Mouse (Mus musculus): ENCODE measurements around the gene Fasn. TPM values are rescaled to one million over a fixed set of nuclear protein-coding genes. Genes with fewer than 3 reads are reported as not detected.
"Not testable (repeated sequence)": the region's sequence is repeated elsewhere in the genome, so short reads cannot be mapped to it uniquely, and the experiment has no call there.

The Fasn gene
- polyA plus RNA-seq, 1 experiment from 2014 or later = 45.1 TPM

GRCm38 (mm10) chr11:120777123-120777522 is 47.2 kb downstream of the Fasn start:
- WGBS = 33% methylated on average over 6 of the region's 6 CpGs
- Histone ChIP-seq H3K4me2 (no peak overlapping the region), H3K9me3 (replicated peaks) (no peaks in the 10 kb centered on the region), H3K4me3 (no peak overlapping the region), H3K27ac (ENCODE audit: poor library complexity, severe bottlenecking) (no peak overlapping the region), H3K4me1 (replicated peaks) (no peaks in the 10 kb centered on the region; the same call in 1 of the 2 replicates), H3K36me3 (peaks cover 19% of the 10 kb centered on the region), H3K27me3 (replicated peaks) (peaks cover 28% of the 10 kb centered on the region), H3K9ac (no peak overlapping the region)
- no peak for ATAC-seq (ENCODE audit: insufficient number of reproducible peaks, low FRiP score)

DNA sequence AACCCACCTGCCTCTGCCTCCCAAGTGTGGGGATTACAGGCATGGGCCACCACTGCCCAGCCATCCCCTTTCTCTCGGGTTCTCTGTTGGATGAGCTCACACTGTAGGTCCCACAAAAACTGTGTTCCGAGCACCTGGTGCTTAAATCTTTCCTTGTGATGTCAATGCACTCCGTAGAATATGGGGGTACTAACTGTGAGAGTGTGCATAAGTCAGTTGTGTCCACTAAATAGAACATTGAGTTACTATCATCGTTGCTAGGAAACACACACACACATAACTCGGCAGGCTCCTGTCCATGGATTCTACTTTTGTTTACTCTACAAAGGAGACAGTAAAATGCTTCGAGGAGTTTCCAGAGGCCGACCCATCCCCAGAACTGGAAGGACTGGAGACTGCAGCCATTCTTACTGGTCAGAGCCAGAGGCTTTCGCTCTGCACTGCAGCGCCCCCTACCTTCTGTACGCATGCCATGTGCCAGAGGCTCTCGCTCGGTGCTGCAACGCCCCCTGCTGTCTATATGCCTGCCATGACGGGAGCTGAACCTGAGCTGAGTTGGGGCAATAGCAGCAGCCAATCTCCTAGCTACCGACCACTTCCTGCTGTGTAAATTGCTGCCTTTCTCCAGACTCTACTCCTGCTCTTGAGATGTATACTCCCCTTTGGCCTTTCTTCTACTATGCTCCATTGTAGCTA is 48.4 kb downstream of the Fasn start:
- 25% methylated on average over 15 of the region's 15 CpGs for WGBS
- 0 out of 2 replicates have a peak overlapping the region, but pooled peaks have one; percentile 1 for H3K4me2 ChIP-seq
- no peak overlapping the region for H3K9ac ChIP-seq
- no peak overlapping the region for H3K27ac ChIP-seq (ENCODE audit: poor library complexity, severe bottlenecking)
- peaks cover 10% of the 10 kb centered on the region; the same call in 1 of the 2 replicates for H3K36me3 ChIP-seq
- H3K4me3 ChIP-seq = no peak overlapping the region
- no peaks in the 10 kb centered on the region for H3K9me3 ChIP-seq (replicated peaks)
- peaks cover 21% of the 10 kb centered on the region for H3K27me3 ChIP-seq (replicated peaks)
- ATAC-seq (ENCODE audit: insufficient number of reproducible peaks, low FRiP score) = peak; percentile 82
- no peaks in the 10 kb centered on the region; the same call in 1 of the 2 replicates for H3K4me1 ChIP-seq (replicated peaks)

- Histone ChIP-seq H3K27ac (ENCODE audit: poor library complexity, severe bottlenecking) (no peak overlapping the region), H3K27me3 (replicated peaks) (peaks cover 21% of the 10 kb centered on the region), H3K9me3 (replicated peaks) (no peaks in the 10 kb centered on the region), H3K4me1 (replicated peaks) (no peaks in the 10 kb centered on the region; the same call in 1 of the 2 replicates), H3K4me2 (no peak overlapping the region), H3K36me3 (no peaks in the 10 kb centered on the region), H3K4me3 (no peak overlapping the region), H3K9ac (no peak overlapping the region)
- WGBS = 85% methylated on average over 7 of the region's 7 CpGs
- ATAC-seq (ENCODE audit: insufficient number of reproducible peaks, low FRiP score) = no peak
These were observed 50.7 kb downstream of the Fasn start for GRCm38 (mm10) chr11:120773463-120774190.

DNA sequence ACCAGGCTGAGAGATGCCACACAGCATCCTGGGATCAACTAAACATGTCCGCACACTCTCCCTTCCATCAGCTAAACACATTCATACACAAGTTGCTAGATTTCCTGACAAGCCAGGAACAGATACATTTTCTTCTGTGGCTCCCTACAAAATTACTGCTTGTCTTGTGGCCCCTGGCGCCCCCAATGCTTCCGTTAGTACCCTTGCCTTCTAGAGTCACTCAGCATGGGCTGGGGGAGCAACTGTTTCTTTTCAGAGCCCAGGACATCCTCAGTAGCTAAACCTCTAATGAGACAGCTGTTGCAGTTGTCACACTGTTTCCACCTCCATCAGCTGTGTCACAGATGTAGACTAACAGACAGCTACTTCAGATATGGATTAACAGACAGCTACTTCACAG is 51.6 kb downstream of the Fasn start:
- Histone ChIP-seq H3K9me3 (replicated peaks) (no peaks in the 10 kb centered on the region), H3K4me3 (no peak overlapping the region), H3K27me3 (replicated peaks) (peaks cover 24% of the 10 kb centered on the region), H3K36me3 (no peaks in the 10 kb centered on the region), H3K27ac (ENCODE audit: poor library complexity, severe bottlenecking) (no peak overlapping the region), H3K9ac (no peak overlapping the region), H3K4me1 (replicated peaks) (no peaks in the 10 kb centered on the region; the same call in 1 of the 2 replicates), H3K4me2 (no peak overlapping the region)
- no peak for ATAC-seq (ENCODE audit: insufficient number of reproducible peaks, low FRiP score)
- 64% methylated on average over 3 of the region's 3 CpGs for WGBS

DNA sequence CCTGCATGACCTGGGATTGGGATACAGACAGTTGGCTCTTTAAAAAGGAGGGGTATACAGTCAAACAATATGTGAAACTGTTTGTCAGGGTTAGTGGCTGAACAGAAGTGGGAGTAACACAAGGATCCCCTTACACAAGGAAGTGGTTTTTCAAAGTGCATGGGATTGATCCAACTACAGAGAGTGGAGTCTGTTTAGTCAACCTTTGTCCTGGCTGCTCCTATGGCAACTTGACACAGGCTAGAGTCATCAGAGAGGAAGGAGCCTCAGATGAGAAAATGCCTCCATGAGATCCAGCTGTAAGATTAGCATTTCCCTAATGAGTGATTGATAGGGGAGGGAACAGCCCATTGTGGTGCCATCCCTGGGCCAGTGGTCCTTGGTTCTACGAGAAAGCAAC is 56.1 kb downstream of the Fasn start:
- Histone ChIP-seq H3K36me3 (no peaks in the 10 kb centered on the region), H3K27me3 (replicated peaks) (peaks cover 36% of the 10 kb centered on the region), H3K9me3 (replicated peaks) (no peaks in the 10 kb centered on the region), H3K4me2 (no peak overlapping the region), H3K4me3 (no peak overlapping the region), H3K4me1 (replicated peaks) (no peaks in the 10 kb centered on the region; the same call in 1 of the 2 replicates), H3K27ac (ENCODE audit: poor library complexity, severe bottlenecking) (no peak overlapping the region), H3K9ac (no peak overlapping the region)
- 53% methylated on average over 1 of the region's 1 CpGs for WGBS
- ATAC-seq (ENCODE audit: insufficient number of reproducible peaks, low FRiP score) = no peak

DNA sequence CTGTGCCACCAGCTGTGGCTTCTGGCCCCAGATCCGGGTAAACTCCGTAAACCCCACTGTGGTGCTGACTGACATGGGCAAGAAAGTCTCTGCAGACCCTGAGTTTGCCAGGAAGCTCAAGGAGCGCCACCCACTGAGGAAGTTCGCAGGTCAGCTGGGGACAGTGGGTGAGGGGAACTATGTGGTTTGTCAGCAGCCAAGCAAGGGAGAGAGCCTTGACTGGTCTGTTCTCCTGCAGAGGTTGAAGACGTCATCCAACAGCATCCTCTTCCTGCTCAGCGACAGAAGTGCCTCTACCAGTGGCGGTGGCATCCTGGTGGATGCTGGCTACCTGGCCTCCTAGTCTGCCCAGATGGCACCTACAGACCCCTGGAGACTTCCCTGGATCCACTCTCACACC is 57.3 kb downstream of the Fasn start:
- H3K4me2 ChIP-seq; ATAC-seq (ENCODE audit: insufficient number of reproducible peaks, low FRiP score); H3K36me3 ChIP-seq; H3K4me3 ChIP-seq; H3K9ac ChIP-seq; H3K27ac ChIP-seq (ENCODE audit: poor library complexity, severe bottlenecking); H3K4me1 ChIP-seq (replicated peaks); H3K9me3 ChIP-seq (replicated peaks): not testable (repeated sequence)
- 58% methylated on average over 4 of the region's 7 CpGs for WGBS
- H3K27me3 ChIP-seq (replicated peaks) = peaks cover 40% of the 10 kb centered on the region

DNA sequence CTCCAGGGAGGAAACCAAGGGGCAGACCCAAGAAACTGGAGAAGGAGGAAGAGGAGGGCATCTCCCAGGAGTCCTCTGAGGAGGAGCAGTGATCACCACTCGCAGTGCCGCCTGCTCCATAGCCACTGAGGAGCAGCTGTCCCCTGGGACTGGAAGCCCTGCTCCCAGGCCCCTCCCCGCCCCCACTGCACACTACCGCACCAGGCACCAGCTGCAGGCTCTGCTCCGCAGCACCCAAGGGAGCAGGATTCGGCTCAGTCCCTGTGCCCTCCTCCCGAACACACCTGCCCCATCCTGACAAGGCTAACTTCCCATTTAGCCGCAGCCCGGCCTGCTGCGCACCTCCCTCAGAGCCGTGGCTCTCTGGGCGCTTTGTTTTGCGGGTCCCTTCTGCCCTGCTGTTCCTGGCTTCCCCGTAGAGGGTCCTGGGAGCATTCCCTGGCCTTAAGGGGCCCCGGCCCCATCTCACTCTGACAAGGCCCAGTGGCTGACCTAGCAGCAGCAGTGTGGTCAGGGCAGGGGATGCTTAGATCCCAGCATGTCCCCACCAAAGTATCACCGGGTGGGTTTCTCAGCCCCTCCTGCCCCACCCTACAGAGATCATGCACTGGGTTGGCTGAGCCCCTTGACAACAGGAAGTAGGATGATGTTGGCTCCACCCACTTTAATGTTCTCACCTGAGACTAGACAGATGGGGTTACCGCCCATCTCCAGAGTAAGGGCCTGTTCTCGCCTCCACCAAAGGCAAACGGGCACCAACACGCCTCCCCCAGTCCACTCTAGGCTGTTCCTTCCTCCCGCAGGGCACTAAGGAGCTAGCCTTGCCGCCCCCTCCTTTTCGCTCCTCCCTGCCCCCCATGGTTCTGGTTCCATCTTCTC is 61.0 kb downstream of the Fasn start:
- ATAC-seq (ENCODE audit: insufficient number of reproducible peaks, low FRiP score) = peak; percentile 22
- not testable (repeated sequence) for H3K27ac ChIP-seq (ENCODE audit: poor library complexity, severe bottlenecking); H3K9ac ChIP-seq; H3K4me1 ChIP-seq (replicated peaks); H3K36me3 ChIP-seq
- WGBS = 16% methylated on average over 8 of the region's 23 CpGs
- H3K4me3 ChIP-seq = peak overlapping the region; percentile 23
- peak overlapping the region; percentile 61 for H3K4me2 ChIP-seq
- H3K9me3 ChIP-seq (replicated peaks) = peaks cover 14% of the 10 kb centered on the region
- H3K27me3 ChIP-seq (replicated peaks) = peaks cover 47% of the 10 kb centered on the region

DNA sequence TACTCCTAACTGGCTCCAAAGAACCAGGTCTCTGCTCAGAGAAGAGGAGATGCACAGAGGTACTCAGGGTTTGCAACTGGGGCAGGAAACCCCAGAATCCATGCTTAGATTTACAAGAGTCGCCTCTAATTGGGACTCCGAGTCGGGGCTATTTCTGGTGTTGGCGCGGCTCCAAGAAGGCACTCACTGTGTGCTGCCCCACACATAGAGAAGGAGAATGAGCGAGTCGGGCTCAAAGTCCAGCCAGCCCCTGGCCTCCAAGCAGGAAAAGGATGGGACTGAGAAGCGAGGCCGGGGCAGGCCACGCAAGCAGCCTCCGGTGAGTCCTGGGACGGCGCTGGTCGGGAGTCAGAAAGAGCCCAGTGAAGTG is 61.7 kb downstream of the Fasn start, which contains the start of gene Hmga1b:
Hmga1b (plus strand) TSS at position 123 of the 370 bp plus-strand sequence.
- H3K27ac ChIP-seq (ENCODE audit: poor library complexity, severe bottlenecking); H3K4me1 ChIP-seq (replicated peaks); H3K36me3 ChIP-seq; ATAC-seq (ENCODE audit: insufficient number of reproducible peaks, low FRiP score): not testable (repeated sequence)
- H3K4me2 ChIP-seq = peak within 1 kb of the TSS; percentile 61
- peaks cover 41% of the 10 kb centered on the region for H3K27me3 ChIP-seq (replicated peaks)
- WGBS = 9% methylated on average over 14 of the region's 14 CpGs
- H3K4me3 ChIP-seq = peak within 1 kb of the TSS; percentile 23
- H3K9me3 ChIP-seq (replicated peaks) = peaks cover 21% of the 10 kb centered on the region
- H3K9ac ChIP-seq = peak within 1 kb of the TSS; percentile 5; the same call in 1 of the 2 replicates

DNA sequence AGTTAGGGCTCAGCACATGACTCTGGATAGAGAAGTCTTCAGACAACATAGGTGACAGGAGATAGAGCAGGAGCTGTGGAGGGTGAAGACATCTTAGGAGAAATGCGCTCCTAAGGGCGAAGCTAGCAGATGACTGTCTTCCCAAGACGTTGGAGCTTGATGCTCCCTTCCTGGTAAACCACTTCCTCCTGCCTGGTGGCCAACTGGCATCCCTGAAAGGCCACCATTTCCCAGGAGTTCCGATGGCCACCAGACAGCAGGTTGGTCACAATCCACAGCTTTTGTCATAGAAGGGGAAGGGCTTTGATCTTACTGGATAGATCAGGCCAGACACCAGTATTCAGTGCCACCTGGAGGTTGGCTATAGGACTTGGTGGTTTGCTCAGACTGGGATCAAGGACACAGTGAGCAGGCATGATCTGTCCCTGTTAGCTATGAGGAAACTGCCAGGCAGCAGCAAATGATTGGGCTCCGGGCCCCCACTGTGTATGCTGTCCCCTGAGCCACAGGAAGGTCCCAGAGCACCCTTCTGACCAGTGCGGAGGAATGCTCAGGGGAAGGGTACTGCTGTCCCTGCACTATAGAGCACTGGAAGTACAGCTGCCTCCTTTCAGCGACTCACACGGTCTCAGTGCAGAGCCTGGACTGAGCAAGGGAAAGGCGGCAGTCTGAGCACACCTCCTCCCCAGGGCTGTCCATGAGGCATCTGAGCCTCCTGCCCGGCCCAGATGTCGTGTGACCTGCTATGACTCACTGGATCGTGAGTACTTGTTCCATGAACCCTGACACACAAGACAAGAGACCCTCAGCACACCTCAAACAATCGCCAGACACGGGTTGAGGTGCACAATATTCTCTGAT is 62.3 kb downstream of the Fasn start:
- WGBS = 59% methylated on average over 14 of the region's 14 CpGs
- peak overlapping the region; percentile 5; the same call in 1 of the 2 replicates for H3K9ac ChIP-seq
- peak overlapping the region; percentile 23 for H3K4me3 ChIP-seq
- H3K27ac ChIP-seq (ENCODE audit: poor library complexity, severe bottlenecking) = no peak overlapping the region
- H3K27me3 ChIP-seq (replicated peaks) = peaks cover 37% of the 10 kb centered on the region
- peaks cover 26% of the 10 kb centered on the region for H3K9me3 ChIP-seq (replicated peaks)
- H3K4me1 ChIP-seq (replicated peaks) = peaks cover 10% of the 10 kb centered on the region
- no peaks in the 10 kb centered on the region for H3K36me3 ChIP-seq
- ATAC-seq (ENCODE audit: insufficient number of reproducible peaks, low FRiP score) = peak; percentile 33
- H3K4me2 ChIP-seq = peak overlapping the region; percentile 61

GRCm38 (mm10) chr11:120760236-120760635 is 64.1 kb downstream of the Fasn start:
- Histone ChIP-seq H3K4me2 (no peak overlapping the region), H3K4me1 (replicated peaks) (peaks cover 10% of the 10 kb centered on the region), H3K4me3 (no peak overlapping the region), H3K27me3 (replicated peaks) (peaks cover 25% of the 10 kb centered on the region), H3K27ac (ENCODE audit: poor library complexity, severe bottlenecking) (no peak overlapping the region), H3K36me3 (no peaks in the 10 kb centered on the region), H3K9me3 (replicated peaks) (peaks cover 32% of the 10 kb centered on the region), H3K9ac (no peak overlapping the region)
- ATAC-seq (ENCODE audit: insufficient number of reproducible peaks, low FRiP score) = no peak
- 79% methylated on average over 9 of the region's 9 CpGs for WGBS
